Mouse (Mus musculus) liver, embryonic 12.5 days (tissue): ENCODE measurements around the gene Vsig10l. TPM values are rescaled to one million over a fixed set of nuclear protein-coding genes. Genes with fewer than 3 reads are reported as not detected.

Experiments
- ATAC-seq: fragments of 200-750 bp; cut with Nextera tagmentation; 2 replicates; pipeline ENCODE4 v1.8.0; 2017; ENCODE audit warnings: moderate number of reproducible peaks, mild to moderate bottlenecking, moderate library complexity
- H3K27ac ChIP-seq: fragments of 300-500 bp; sonication (generic); 2 replicates; pipeline ENCODE4 v1.5.1; 2016; ENCODE audit warnings: mild to moderate bottlenecking
- H3K27me3 ChIP-seq: fragments of 300-500 bp; sonication (generic); replicated peaks from 2 replicates; pipeline ENCODE4 v1.6.1; 2016; ENCODE audit warnings: mild to moderate bottlenecking, moderate library complexity
- H3K36me3 ChIP-seq: fragments of 300-500 bp; sonication (generic); 2 replicates; pipeline ENCODE4 v1.6.1; 2016; ENCODE audit warnings: mild to moderate bottlenecking, moderate library complexity
- H3K4me1 ChIP-seq: fragments of 300-500 bp; sonication (generic); 2 replicates; pipeline ENCODE4 v1.6.1; 2016
- H3K4me2 ChIP-seq: fragments of 300-500 bp; sonication (generic); 2 replicates; pipeline ENCODE4 v1.6.1; 2016; ENCODE audit warnings: mild to moderate bottlenecking, moderate library complexity
- H3K4me3 ChIP-seq: fragments of 300-500 bp; sonication (generic); 2 replicates; pipeline ENCODE4 v1.5.1; 2016; ENCODE audit warnings: mild to moderate bottlenecking, moderate library complexity
- H3K9ac ChIP-seq: fragments of 300-500 bp; sonication (generic); 2 replicates; pipeline ENCODE4 v1.6.1; 2016; ENCODE audit warnings: mild to moderate bottlenecking, moderate library complexity
- H3K9me3 ChIP-seq: fragments of 300-500 bp; sonication (generic); replicated peaks from 2 replicates; pipeline ENCODE4 v1.6.1; 2016; ENCODE audit warnings: mild to moderate bottlenecking, moderate library complexity
- WGBS: fragments of 180-500 bp; shearing (Covaris S2); methylation state at CpG from one replicate; pipeline ENCODE4 v1.1.7; 2016; ENCODE audit not compliant: insufficient replicate concordance; 5-methylcytosine and 5-hydroxymethylcytosine counted together
- microRNA-seq: library from miRNA; unstranded; fragments of <30 nt; microRNA quantifications from one replicate; pipeline ENCODE4, GENCODE M21; 2017
- polyA plus RNA-seq: library from polyadenylated mRNA; unstranded; fragments of >200 nt; fragmentation: Nextera tagmentation; extraction: Ambion mirVana; gene quantifications from 2 replicates; pipeline ENCODE4 v1.2.1, GENCODE M21; 2016

Gene Vsig10l
- polyA plus RNA-seq, 1 experiment from 2014 or later: 1.2 TPM

GRCm38 (mm10) chr7:43490861-43491260 is 27.9 kb downstream of the Vsig10l start:
- no peak overlapping the region for H3K9ac ChIP-seq
- ATAC-seq: no peak
- no peak overlapping the region for H3K27ac ChIP-seq
- 47% methylated on average over 9 of the region's 9 CpGs for WGBS
- peaks cover 59% of the 10 kb centered on the region for H3K27me3 ChIP-seq
- no peak overlapping the region for H3K4me2 ChIP-seq
- H3K4me3 ChIP-seq: no peak overlapping the region
- no peaks in the 10 kb centered on the region for H3K4me1 ChIP-seq
- no peaks in the 10 kb centered on the region for H3K36me3 ChIP-seq
- H3K9me3 ChIP-seq: no peaks in the 10 kb centered on the region

GRCm38 (mm10) chr7:43495343-43496021 is 32.5 kb downstream of the Vsig10l start:
- 13% methylated on average over 21 of the region's 21 CpGs for WGBS
- no peak overlapping the region for H3K9ac ChIP-seq
- H3K4me2 ChIP-seq: no peak overlapping the region
- no peaks in the 10 kb centered on the region for H3K36me3 ChIP-seq
- H3K4me1 ChIP-seq: no peaks in the 10 kb centered on the region
- ATAC-seq: no peak
- H3K27me3 ChIP-seq: peaks cover 30% of the 10 kb centered on the region
- no peak overlapping the region for H3K4me3 ChIP-seq
- H3K9me3 ChIP-seq: no peaks in the 10 kb centered on the region
- H3K27ac ChIP-seq: no peak overlapping the region

GRCm38 (mm10) chr7:43511707-43512478 is 48.9 kb downstream of the Vsig10l start:
- Histone ChIP-seq H3K9me3 (no peaks in the 10 kb centered on the region), H3K36me3 (no peaks in the 10 kb centered on the region), H3K4me3 (no peak overlapping the region), H3K27ac (no peak overlapping the region), H3K4me1 (no peaks in the 10 kb centered on the region), H3K4me2 (no peak overlapping the region), H3K27me3 (no peaks in the 10 kb centered on the region), H3K9ac (no peak overlapping the region)
- WGBS: 32% methylated on average over 4 of the region's 4 CpGs
- no peak for ATAC-seq

GRCm38 (mm10) chr7:43512519-43512918 is 49.6 kb downstream of the Vsig10l start:
- Histone ChIP-seq H3K9me3 (no peaks in the 10 kb centered on the region), H3K4me2 (no peak overlapping the region), H3K27ac (no peak overlapping the region), H3K9ac (no peak overlapping the region), H3K4me3 (no peak overlapping the region), H3K27me3 (no peaks in the 10 kb centered on the region), H3K4me1 (no peaks in the 10 kb centered on the region), H3K36me3 (no peaks in the 10 kb centered on the region)
- WGBS: 67% methylated on average over 4 of the region's 4 CpGs
- no peak for ATAC-seq

- no peak overlapping the region for H3K4me2 ChIP-seq
- no peak overlapping the region for H3K4me3 ChIP-seq
- no peaks in the 10 kb centered on the region for H3K27me3 ChIP-seq
- no peaks in the 10 kb centered on the region for H3K4me1 ChIP-seq
- H3K9me3 ChIP-seq: no peaks in the 10 kb centered on the region
- no peaks in the 10 kb centered on the region for H3K36me3 ChIP-seq
- 63% methylated on average over 5 of the region's 5 CpGs for WGBS
- ATAC-seq: no peak
- no peak overlapping the region for H3K27ac ChIP-seq
- no peak overlapping the region for H3K9ac ChIP-seq
These were observed 52.1 kb downstream of the Vsig10l start for GRCm38 (mm10) chr7:43515076-43515475.

GRCm38 (mm10) chr7:43518341-43518740 is 55.4 kb downstream of the Vsig10l start:
- Histone ChIP-seq H3K9ac (no peak overlapping the region), H3K27me3 (no peaks in the 10 kb centered on the region), H3K4me1 (no peaks in the 10 kb centered on the region), H3K4me3 (no peak overlapping the region), H3K4me2 (no peak overlapping the region), H3K36me3 (no peaks in the 10 kb centered on the region), H3K9me3 (no peaks in the 10 kb centered on the region), H3K27ac (no peak overlapping the region)
- 71% methylated on average over 15 of the region's 15 CpGs for WGBS
- no peak for ATAC-seq

Small RNA genes within 50 kb of the gene (microRNA-seq; reads per million reads assigned to microRNA genes)
- 2.1 reads per million for gene Mir7051

Other genes with a start within 250 kb of the Vsig10l start
- 7.0 and 7.2 TPM in 2 replicates for gene Zfp715, start 149.9 kb upstream of the Vsig10l start, polyA plus RNA-seq
- gene Siglecf, start 111.8 kb upstream of the Vsig10l start, polyA plus RNA-seq: 2.4 and 2.7 TPM in 2 replicates
- 0.20 and 0.30 TPM in 2 replicates for gene Siglecg, start 54.9 kb upstream of the Vsig10l start, polyA plus RNA-seq
- not detected in 2 replicates for gene Lim2, start 35.5 kb upstream of the Vsig10l start, polyA plus RNA-seq
- gene Nkg7, start 26.1 kb upstream of the Vsig10l start, polyA plus RNA-seq: 3.8 and 4.4 TPM in 2 replicates
- gene Cldnd2, start 22.4 kb upstream of the Vsig10l start, polyA plus RNA-seq: not detected in 2 replicates
- 238 and 249 TPM in 2 replicates for gene Etfb, start 19.1 kb upstream of the Vsig10l start, polyA plus RNA-seq
- 0.26 and 0.59 TPM in 2 replicates for gene Gm45233, start 19.0 kb upstream of the Vsig10l start, polyA plus RNA-seq
- gene Iglon5, start 26.9 kb downstream of the Vsig10l start, polyA plus RNA-seq: 0.05 TPM in 1 of 2 replicates, not detected in the other
- not detected in 2 replicates for gene 4931406B18Rik, start 42.8 kb downstream of the Vsig10l start, polyA plus RNA-seq
- 1.5 and 1.6 TPM in 2 replicates for gene Cd33, start 81.3 kb downstream of the Vsig10l start, polyA plus RNA-seq
- gene Zfp658, start 99.1 kb downstream of the Vsig10l start, polyA plus RNA-seq: 0.46 and 0.56 TPM in 2 replicates
- 3.4 and 3.5 TPM in 2 replicates for gene Zfp719, start 116.5 kb downstream of the Vsig10l start, polyA plus RNA-seq
- not detected in 2 replicates for gene Zfp819, start 144.0 kb downstream of the Vsig10l start, polyA plus RNA-seq
- gene Ceacam18, start 171.6 kb downstream of the Vsig10l start, polyA plus RNA-seq: not detected in 2 replicates
- gene Siglece, start 197.0 kb downstream of the Vsig10l start, polyA plus RNA-seq: 0.79 and 1.6 TPM in 2 replicates
- 5.9 and 8.0 TPM in 2 replicates for gene Ctu1, start 208.9 kb downstream of the Vsig10l start, polyA plus RNA-seq
- not detected in 2 replicates for gene Klk14, start 227.3 kb downstream of the Vsig10l start, polyA plus RNA-seq
- gene Klk13, start 249.4 kb downstream of the Vsig10l start, polyA plus RNA-seq: 0.10 and 0.27 TPM in 2 replicates